In the genomic region with DNA sequence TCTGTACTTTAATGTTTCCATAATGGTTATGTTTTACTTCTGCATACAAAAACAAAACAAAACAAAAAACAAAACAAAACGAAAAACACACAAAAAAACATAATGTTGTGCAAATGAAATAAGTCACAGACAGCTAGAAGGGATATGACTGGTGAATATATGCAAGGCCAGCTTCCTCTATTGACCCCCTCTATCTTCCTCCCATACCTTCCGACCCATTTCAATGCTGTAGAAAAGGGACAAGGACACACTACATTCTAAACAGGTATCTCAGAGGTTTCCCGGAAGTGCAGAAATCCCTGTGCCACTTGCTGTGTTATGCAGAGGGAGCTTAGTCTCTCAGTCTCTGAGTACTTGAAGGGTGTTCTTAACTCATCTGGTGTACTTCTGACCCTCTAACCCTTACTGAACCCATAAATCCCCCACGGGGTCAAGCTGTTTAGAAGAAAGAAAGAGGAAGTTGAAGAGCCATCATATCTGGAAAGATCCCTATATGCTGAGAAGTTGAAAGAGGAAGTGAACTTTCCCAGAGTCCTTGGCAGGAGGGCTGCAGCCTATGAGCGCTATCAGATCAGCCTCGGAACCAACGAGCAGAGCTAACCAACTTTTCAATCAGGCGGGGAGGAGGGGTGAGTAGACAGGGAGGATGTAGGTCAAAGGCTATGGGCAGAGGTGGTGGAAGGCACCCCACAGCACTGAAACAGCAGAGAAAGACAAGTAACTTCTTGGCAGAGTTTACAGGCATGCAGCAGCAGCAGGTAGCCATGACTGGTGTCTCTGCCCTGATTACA, we compare ENCODE assay signal across 10 mouse cellular contexts. TPM values are rescaled to one million over a fixed set of nuclear protein-coding genes. Genes with fewer than 3 reads are reported as not detected.
DNase-seq lines count a peak whose midpoint lies in the region; ATAC-seq and TF ChIP-seq lines count a peak whose summit lies in the region.
"Had no signal": no experiment of that assay in that cellular context is flagged by ENCODE, and none has a peak within 500 bp of the region (broad histone marks: within the 10 kb centered on the region; RNA-seq: fewer than 3 reads in every experiment).

No protein-coding gene starts in this region.

- H3K4me3 ChIP-seq in kidney, postnatal 0 days (replicated peaks; ENCODE audit: low read depth, low read length), result no peak overlapping the region
- no peak overlapping the region for H3K4me3 ChIP-seq in lung, embryonic 16.5 days (ENCODE audit: low read length)
- no peak overlapping the region for H3K4me3 ChIP-seq in thymus, adult 2 months (ENCODE audit: control insufficient read depth, insufficient read depth, low read length)
- no peak overlapping the region for H3K4me3 ChIP-seq in hindbrain, embryonic 14.5 days (replicated peaks; ENCODE audit: low read length)
- no peak overlapping the region for H3K4me3 ChIP-seq in hindbrain, postnatal 0 days (ENCODE audit: low read length)
- no peak overlapping the region for H3K4me3 ChIP-seq in midbrain, embryonic 13.5 days (replicated peaks)
- H3K4me3 ChIP-seq: erythroblast, embryonic 14.5 days had no signal

- H3K36me3 ChIP-seq in kidney, postnatal 0 days (ENCODE audit: insufficient read depth, low read length), result no peaks in the 10 kb centered on the region
- no peaks in the 10 kb centered on the region for H3K36me3 ChIP-seq in lung, embryonic 16.5 days (ENCODE audit: control insufficient read depth, insufficient read depth, low read length)
- H3K36me3 ChIP-seq in thymus, adult 2 months (ENCODE audit: control insufficient read depth, insufficient read depth, low read length), result no peaks in the 10 kb centered on the region
- no peaks in the 10 kb centered on the region for H3K36me3 ChIP-seq in hindbrain, embryonic 14.5 days (replicated peaks; ENCODE audit: control insufficient read depth, insufficient read depth)
- no peaks in the 10 kb centered on the region for H3K36me3 ChIP-seq in hindbrain, postnatal 0 days (ENCODE audit: insufficient read depth, low read length)
- no peaks in the 10 kb centered on the region for H3K36me3 ChIP-seq in midbrain, embryonic 13.5 days

- no peak overlapping the region for H3K4me2 ChIP-seq in kidney, postnatal 0 days (ENCODE audit: low read length)
- H3K4me2 ChIP-seq in lung, embryonic 16.5 days (ENCODE audit: low read depth, low read length), result no peak overlapping the region
- no peak overlapping the region for H3K4me2 ChIP-seq in hindbrain, embryonic 14.5 days (replicated peaks)
- H3K4me2 ChIP-seq in hindbrain, postnatal 0 days (ENCODE audit: low read depth, low read length), result no peak overlapping the region
- H3K4me2 ChIP-seq in midbrain, embryonic 13.5 days (replicated peaks), result no peak overlapping the region

- no peak for ATAC-seq in kidney, postnatal 0 days (replicated peaks; ENCODE audit: low FRiP score, low read depth)
- peak; percentile 74 for ATAC-seq in granulocyte monocyte progenitor cell, adult 5-6 weeks (replicated peaks; ENCODE audit: poor library complexity, severe bottlenecking)
- 0 out of 2 replicates have a peak, but pooled peaks have one; percentile 51 for ATAC-seq in lung, embryonic 16.5 days (ENCODE audit: low read depth)
- no peak for ATAC-seq in hindbrain, embryonic 14.5 days (ENCODE audit: low FRiP score)
- ATAC-seq in hindbrain, postnatal 0 days, result no peak
- no peak for ATAC-seq in midbrain, embryonic 13.5 days
- ATAC-seq: Patski had no signal

- H3K27ac ChIP-seq in kidney, postnatal 0 days, result no peak overlapping the region
- no peak overlapping the region for H3K27ac ChIP-seq in lung, embryonic 16.5 days (ENCODE audit: low read length)
- H3K27ac ChIP-seq in thymus, adult 2 months (ENCODE audit: control insufficient read depth, insufficient read depth, low read length), result peak overlapping the region; percentile 59
- no peak overlapping the region for H3K27ac ChIP-seq in hindbrain, embryonic 14.5 days
- no peak overlapping the region for H3K27ac ChIP-seq in hindbrain, postnatal 0 days
- H3K27ac ChIP-seq in midbrain, embryonic 13.5 days, result no peak overlapping the region

- TF ChIP-seq CTCF in kidney, postnatal 0 days (IDR thresholded peaks at IDR 0.05; ENCODE audit: low read depth), result no peak
- TF ChIP-seq CTCF in thymus, adult 2 months (IDR thresholded peaks at IDR 0.05; ENCODE audit: borderline replicate concordance, control insufficient read depth, extremely low read depth, insufficient read depth, low read length, poor library complexity), result no peak
- no peak for TF ChIP-seq CTCF in hindbrain, postnatal 0 days (IDR thresholded peaks at IDR 0.05; ENCODE audit: low read depth)

- no peaks in the 10 kb centered on the region for H3K27me3 ChIP-seq in kidney, postnatal 0 days (ENCODE audit: insufficient read depth, low read length)
- H3K27me3 ChIP-seq in lung, embryonic 16.5 days (ENCODE audit: control insufficient read depth, insufficient read depth, low read depth, low read length), result no peaks in the 10 kb centered on the region
- no peaks in the 10 kb centered on the region for H3K27me3 ChIP-seq in thymus, adult 2 months (ENCODE audit: control insufficient read depth, insufficient read depth, low read length)
- no peaks in the 10 kb centered on the region for H3K27me3 ChIP-seq in hindbrain, embryonic 14.5 days (ENCODE audit: control insufficient read depth, insufficient read depth, low read length)
- no peaks in the 10 kb centered on the region for H3K27me3 ChIP-seq in hindbrain, postnatal 0 days (ENCODE audit: insufficient read depth, low read length)
- no peaks in the 10 kb centered on the region for H3K27me3 ChIP-seq in midbrain, embryonic 13.5 days

- H3K4me1 ChIP-seq in kidney, postnatal 0 days (replicated peaks; ENCODE audit: insufficient read depth, low read length), result no peaks in the 10 kb centered on the region
- no peaks in the 10 kb centered on the region for H3K4me1 ChIP-seq in lung, embryonic 16.5 days (replicated peaks; ENCODE audit: control insufficient read depth, insufficient read depth, low read length)
- peaks cover 30% of the 10 kb centered on the region for H3K4me1 ChIP-seq in thymus, adult 2 months (replicated peaks; ENCODE audit: control insufficient read depth, insufficient read depth, low read length)
- no peaks in the 10 kb centered on the region for H3K4me1 ChIP-seq in hindbrain, embryonic 14.5 days (replicated peaks; ENCODE audit: control insufficient read depth, insufficient read depth, low read length)
- H3K4me1 ChIP-seq in hindbrain, postnatal 0 days (ENCODE audit: insufficient read depth, low read length), result no peaks in the 10 kb centered on the region
- H3K4me1 ChIP-seq in midbrain, embryonic 13.5 days (replicated peaks), result no peaks in the 10 kb centered on the region

- peak; percentile 14 for DNase-seq in kidney, postnatal 0 days (ENCODE audit: low spot score)
- DNase-seq in kidney, postnatal 14 days, result no peak
- DNase-seq in thymus, adult 2 months, result peak; percentile 72
- no peak for DNase-seq in hindbrain, embryonic 14.5 days (ENCODE audit: low spot score)
- DNase-seq in hindbrain, postnatal 0 days (ENCODE audit: low spot score), result no peak

- H3K9me3 ChIP-seq in kidney, postnatal 0 days (replicated peaks; ENCODE audit: low read length), result no peaks in the 10 kb centered on the region
- H3K9me3 ChIP-seq in lung, embryonic 16.5 days (ENCODE audit: control insufficient read depth, low read length), result no peaks in the 10 kb centered on the region
- no peaks in the 10 kb centered on the region for H3K9me3 ChIP-seq in hindbrain, embryonic 14.5 days (ENCODE audit: control insufficient read depth, low read length)
- H3K9me3 ChIP-seq in hindbrain, postnatal 0 days (ENCODE audit: low read length), result no peaks in the 10 kb centered on the region
- H3K9me3 ChIP-seq in midbrain, embryonic 13.5 days, result no peaks in the 10 kb centered on the region

- 55% methylated on average over 8 of the region's 8 CpGs for WGBS in kidney, postnatal 0 days
- 44% methylated on average over 8 of the region's 8 CpGs for WGBS in lung, embryonic 16.5 days
- WGBS in thymus, adult 2 months, result 25% methylated on average over 8 of the region's 8 CpGs
- WGBS in hindbrain, embryonic 14.5 days, result 77% methylated on average over 8 of the region's 8 CpGs
- 71% methylated on average over 8 of the region's 8 CpGs for WGBS in hindbrain, postnatal 0 days
- 79% methylated on average over 8 of the region's 8 CpGs for WGBS in midbrain, embryonic 13.5 days

- TF ChIP-seq POLR2A in thymus, adult 2 months (IDR thresholded peaks at IDR 0.05; ENCODE audit: control insufficient read depth, extremely low read depth, insufficient read depth, low read length, poor library complexity), result no peak

- H3K9ac ChIP-seq in kidney, postnatal 0 days (ENCODE audit: low read depth, low read length), result no peak overlapping the region
- H3K9ac ChIP-seq in lung, embryonic 16.5 days (ENCODE audit: low read length), result no peak overlapping the region
- no peak overlapping the region for H3K9ac ChIP-seq in hindbrain, embryonic 14.5 days
- no peak overlapping the region for H3K9ac ChIP-seq in hindbrain, postnatal 0 days (replicated peaks; ENCODE audit: low read length)
- no peak overlapping the region for H3K9ac ChIP-seq in midbrain, embryonic 13.5 days (replicated peaks)

RNA-seq across cellular contexts. Expression of gene Lcp2, which starts 15.5 kb away (rescaled TPM):
- polyA plus RNA-seq in kidney, postnatal 0 days (2015; fragmentation: Nextera tagmentation; extraction: Ambion mirVana), result 1.5 and 1.7 TPM in 2 replicates
- total RNA-seq in granulocyte monocyte progenitor cell, adult 5-6 weeks (2014; fragmentation: Nextera tagmentation), result 43.5 and 55.4 TPM in 2 replicates
- 22.0 and 34.6 TPM in 2 replicates for total RNA-seq in granulocyte monocyte progenitor cell, adult 5-6 weeks (2017)
- 4.2 and 5.3 TPM in 2 replicates for polyA plus RNA-seq in lung, embryonic 16.5 days (2015; fragmentation: Nextera tagmentation; extraction: Ambion mirVana)
- 153 TPM in 2 replicates for polyA plus RNA-seq in thymus, adult 2 months (2012; rRNA removed)
- 1.8 and 2.0 TPM in 2 replicates for polyA plus RNA-seq in hindbrain, embryonic 14.5 days (2014; fragmentation: Nextera tagmentation; extraction: Ambion mirVana)
- 0.52 and 2.7 TPM in 2 replicates for total RNA-seq in hindbrain, postnatal 0 days (2014; rRNA removed)
- 1.9 and 2.6 TPM in 2 replicates for polyA plus RNA-seq in hindbrain, postnatal 0 days (2015; fragmentation: Nextera tagmentation; extraction: Ambion mirVana)
- polyA plus RNA-seq in midbrain, embryonic 13.5 days (2015; fragmentation: Nextera tagmentation; extraction: Ambion mirVana), result 1.2 and 1.5 TPM in 2 replicates
- polyA plus RNA-seq: Patski had no signal

RNA-seq across cellular contexts. Expression of gene Kcnip1, which starts 38.3 kb away (rescaled TPM):
- polyA plus RNA-seq in kidney, postnatal 0 days (2015; fragmentation: Nextera tagmentation; extraction: Ambion mirVana), result 2.0 and 2.7 TPM in 2 replicates
- total RNA-seq in granulocyte monocyte progenitor cell, adult 5-6 weeks (2014; fragmentation: Nextera tagmentation), result not detected in 2 replicates
- total RNA-seq in granulocyte monocyte progenitor cell, adult 5-6 weeks (2017), result not detected in 2 replicates
- polyA plus RNA-seq in lung, embryonic 16.5 days (2015; fragmentation: Nextera tagmentation; extraction: Ambion mirVana), result 0.68 and 0.75 TPM in 2 replicates
- polyA plus RNA-seq in thymus, adult 2 months (2012; rRNA removed), result 0.12 and 0.13 TPM in 2 replicates
- 110 and 126 TPM in 2 replicates for polyA plus RNA-seq in hindbrain, embryonic 14.5 days (2014; fragmentation: Nextera tagmentation; extraction: Ambion mirVana)
- 66.8 and 90.2 TPM in 2 replicates for total RNA-seq in hindbrain, postnatal 0 days (2014; rRNA removed)
- polyA plus RNA-seq in hindbrain, postnatal 0 days (2015; fragmentation: Nextera tagmentation; extraction: Ambion mirVana), result 132 and 135 TPM in 2 replicates
- polyA plus RNA-seq in midbrain, embryonic 13.5 days (2015; fragmentation: Nextera tagmentation; extraction: Ambion mirVana), result 41.6 and 45.9 TPM in 2 replicates
- polyA plus RNA-seq: erythroblast, embryonic 14.5 days; Patski had no signal

Comparison
In these comparisons a context has a peak if more than half of its experiments do, and no peak if none do; other contexts are left out.
1. DNase-seq: peak in kidney, postnatal 0 days (single experiment) and thymus, adult 2 months (single experiment); none in kidney, postnatal 14 days (single experiment), hindbrain, embryonic 14.5 days (single experiment) and hindbrain, postnatal 0 days (single experiment).
2. ATAC-seq: peak in granulocyte monocyte progenitor cell, adult 5-6 weeks (single experiment) and lung, embryonic 16.5 days (single experiment); none in kidney, postnatal 0 days (single experiment), hindbrain, embryonic 14.5 days (single experiment), hindbrain, postnatal 0 days (single experiment) and midbrain, embryonic 13.5 days (single experiment).
3. RNA of gene Lcp2, which starts 15.5 kb away (polyA plus RNA-seq): 153 TPM in thymus, adult 2 months; 4.2 to 5.3 TPM in lung, embryonic 16.5 days, 1.8 to 2.0 TPM in hindbrain, embryonic 14.5 days, 1.9 to 2.6 TPM in hindbrain, postnatal 0 days, 1.5 to 1.7 TPM in kidney, postnatal 0 days and 1.2 to 1.5 TPM in midbrain, embryonic 13.5 days; every median in the first group is over 10 times any median in the second.
4. RNA of gene Kcnip1, which starts 38.3 kb away (polyA plus RNA-seq): 132 to 135 TPM in hindbrain, postnatal 0 days, 110 to 126 TPM in hindbrain, embryonic 14.5 days and 41.6 to 45.9 TPM in midbrain, embryonic 13.5 days; 2.0 to 2.7 TPM in kidney, postnatal 0 days, 0.68 to 0.75 TPM in lung, embryonic 16.5 days and 0.12 to 0.13 TPM in thymus, adult 2 months; every median in the first group is over 10 times any median in the second.